Mouse (Mus musculus) thymus, adult 2 months (tissue): ENCODE data around the gene Tbc1d16.

Experiments
- CTCF ChIP-seq: fragments of 200-500 bp; IDR thresholded peaks from 2 replicates; pipeline ENCODE4 v1.5.1; 2012; ENCODE audit warnings: mild to moderate bottlenecking, control low read depth, low read length, moderate library complexity, borderline replicate concordance; ENCODE audit not compliant: control insufficient read depth, poor library complexity, insufficient read depth; ENCODE audit errors: extremely low read depth
- POLR2A ChIP-seq: fragments of 200-500 bp; IDR thresholded peaks from 2 replicates; pipeline ENCODE4 v1.6.1; 2012; ENCODE audit warnings: mild to moderate bottlenecking, low read length, control low read depth, moderate library complexity; ENCODE audit not compliant: control insufficient read depth, poor library complexity, insufficient read depth; ENCODE audit errors: extremely low read depth

- TF ChIP-seq POLR2A = no peak
- TF ChIP-seq CTCF = no peak
Observed at GRCm38 (mm10) chr11:119157377-119158189, 70.7 kb downstream of the Tbc1d16 start.
